ENCODE assay signal across 19 mouse cellular contexts in the genomic region with DNA sequence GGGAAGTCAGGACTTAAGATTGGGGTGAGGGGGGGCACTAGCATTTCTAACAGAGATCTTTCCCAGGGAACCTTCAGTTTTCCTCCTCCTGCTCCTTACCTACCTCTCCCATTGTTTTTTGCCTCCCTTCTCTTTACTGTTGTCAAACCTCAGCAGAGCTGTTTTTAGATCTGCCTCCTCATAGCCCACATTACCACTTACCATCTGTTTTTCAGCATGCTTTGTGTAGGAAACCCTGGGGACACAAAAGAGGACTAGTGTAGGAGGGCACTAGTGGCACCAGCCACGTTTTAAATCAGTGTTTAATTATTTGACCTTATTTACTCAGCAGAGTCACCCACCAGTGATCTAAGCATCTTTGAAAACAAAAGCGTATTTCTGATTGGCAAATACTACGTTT. TPM values are rescaled to one million over a fixed set of nuclear protein-coding genes. Genes with fewer than 3 reads are reported as not detected.
DNase-seq lines count a peak whose midpoint lies in the region; TF ChIP-seq lines count a peak whose summit lies in the region.
"Had no signal": no experiment of that assay in that cellular context is flagged by ENCODE, and none has a peak within 500 bp of the region (broad histone marks: within the 10 kb centered on the region; RNA-seq: fewer than 3 reads in every experiment).

No protein-coding gene starts in this region.

- TF ChIP-seq POLR2A in kidney, adult 2 months (IDR thresholded peaks at IDR 0.05; ENCODE audit: low read depth, low read length): no peak

- H3K4me1 ChIP-seq in kidney, adult 2 months (ENCODE audit: control insufficient read depth, insufficient read depth, low read length): no peaks in the 10 kb centered on the region
- H3K4me1 ChIP-seq: embryonic facial prominence, embryonic 15.5 days; forebrain, embryonic 10.5 days; heart, embryonic 12.5 days; hindbrain, embryonic 10.5 days had no signal

- WGBS in kidney, adult 2 months: 75% methylated on average over 3 of the region's 3 CpGs

- peaks cover 6% of the 10 kb centered on the region for H3K36me3 ChIP-seq in kidney, adult 2 months (ENCODE audit: control insufficient read depth, insufficient read depth, low read length)

- H3K27me3 ChIP-seq in kidney, adult 2 months (replicated peaks; ENCODE audit: control insufficient read depth, insufficient read depth, low read length): no peaks in the 10 kb centered on the region
- H3K27me3 ChIP-seq: embryonic facial prominence, embryonic 15.5 days; heart, embryonic 12.5 days had no signal

- no peak overlapping the region for H3K4me3 ChIP-seq in gastrocnemius, adult 2 months
- H3K4me3 ChIP-seq in left cerebral cortex, adult 2 months: no peak overlapping the region
- H3K4me3 ChIP-seq in kidney, adult 2 months (ENCODE audit: insufficient read depth, low read depth, low read length): no peak overlapping the region
- H3K4me3 ChIP-seq: embryonic facial prominence, embryonic 15.5 days; erythroblast, embryonic 14.5 days; forebrain, embryonic 10.5 days; heart, embryonic 12.5 days; hindbrain, embryonic 10.5 days had no signal

- DNase-seq in gastrocnemius, adult 2 months: no peak
- no peak for DNase-seq in gastrocnemius, postnatal 36 days
- no peak for DNase-seq in left cerebral cortex, adult 2 months (ENCODE audit: extremely low spot score in 1 of 2, low spot score in 2 of 2)
- DNase-seq in left cerebral cortex, postnatal 10 days (ENCODE audit: extremely low spot score in 1 of 2, low spot score in 2 of 2): no peak
- DNase-seq in right cerebral cortex, postnatal 25 days: peak; percentile 25
- no peak for DNase-seq in right cerebral cortex, postnatal 14 days
- no peak for DNase-seq in kidney, adult 2 months
- DNase-seq: adrenal gland, adult 2 months; adrenal gland, postnatal 25 days; cerebellum, adult 2 months; cerebellum, postnatal 10 days; embryo, embryonic 11 days; gastrocnemius, postnatal 14 days had no signal

- intact Hi-C loops in gastrocnemius, adult 2 months (cut with DNase I): no loop called here
- intact Hi-C loops in gastrocnemius, postnatal 36 days (cut with DNase I): loop anchor here (5.0 kb wide), 1 partner anchor 36 kb away; no protein-coding TSS in a partner anchor
- intact Hi-C loops in left cerebral cortex, adult 2 months (cut with DNase I): loop anchor here (1.0 to 10.0 kb wide), 2 partner anchors 39 to 108 kb away; partner anchors contain the start of gene B3galnt2
- intact Hi-C loops in left cerebral cortex, postnatal 10 days (cut with DNase I): no loop called here

- no peak for TF ChIP-seq CTCF in gastrocnemius, adult 2 months (IDR thresholded peaks at IDR 0.05)
- TF ChIP-seq CTCF in left cerebral cortex, adult 2 months (IDR thresholded peaks at IDR 0.05): no peak
- TF ChIP-seq CTCF in kidney, adult 2 months (conservative IDR thresholded peaks at IDR 0.05; ENCODE audit: insufficient read depth, insufficient read length, low read depth, low read length): no peak

- H3K27ac ChIP-seq in gastrocnemius, adult 2 months: peak overlapping the region; percentile 83
- H3K27ac ChIP-seq in left cerebral cortex, adult 2 months: peak overlapping the region; percentile 62
- H3K27ac ChIP-seq in kidney, adult 2 months (ENCODE audit: insufficient read depth, low read depth, low read length): no peak overlapping the region
- H3K27ac ChIP-seq: embryonic facial prominence, embryonic 15.5 days; forebrain, embryonic 10.5 days; hindbrain, embryonic 10.5 days; hindbrain, embryonic 14.5 days had no signal

RNA-seq across cellular contexts. Expression of gene B3galnt2, which starts 38.8 kb away (rescaled TPM):
- total RNA-seq in gastrocnemius, adult 2 months (2021): 10 to 100 TPM; 88.5 to 89.4 TPM
- 10 to 100 TPM; 63.5 to 64.6 TPM for total RNA-seq in gastrocnemius, postnatal 36 days (2021)
- 10 to 100 TPM; 15.2 to 15.4 TPM for total RNA-seq in left cerebral cortex, adult 2 months (2021)
- total RNA-seq in left cerebral cortex, postnatal 10 days (2021): 10 to 100 TPM; 14.6 to 15.3 TPM
- polyA plus RNA-seq in kidney, adult 2 months (2012; rRNA removed): 17.4 and 25.8 TPM in 2 replicates

RNA-seq across cellular contexts. Expression of gene Tbce, which starts 46.4 kb away (rescaled TPM):
- 10 to 100 TPM; 16.6 to 18.9 TPM for total RNA-seq in gastrocnemius, adult 2 months (2021)
- 10 to 100 TPM; 12.9 to 15.1 TPM for total RNA-seq in gastrocnemius, postnatal 36 days (2021)
- 10 to 100 TPM; 79.8 to 85.0 TPM for total RNA-seq in left cerebral cortex, adult 2 months (2021)
- 10 to 100 TPM; 69.0 to 69.2 TPM for total RNA-seq in left cerebral cortex, postnatal 10 days (2021)
- polyA plus RNA-seq in kidney, adult 2 months (2012; rRNA removed): 15.1 and 15.3 TPM in 2 replicates

Comparison
In these comparisons a context has a peak if more than half of its experiments do, and no peak if none do; other contexts are left out.
1. intact Hi-C loops: an anchor here in gastrocnemius, postnatal 36 days (5.0 kb wide) and left cerebral cortex, adult 2 months (1.0 to 10.0 kb wide); none called in gastrocnemius, adult 2 months and left cerebral cortex, postnatal 10 days.